Mouse (Mus musculus) neural tube, embryonic 15.5 days (tissue): Measurements from ENCODE around the gene Fbxl17. TPM values are rescaled to one million over a fixed set of nuclear protein-coding genes. Genes with fewer than 3 reads are reported as not detected.

Experiments used
- ATAC-seq: fragments of 200-750 bp; cut with Nextera tagmentation; 2 replicates; pipeline ENCODE4 v1.8.0; 2017; ENCODE audit warnings: mild to moderate bottlenecking, moderate TSS enrichment, moderate library complexity; ENCODE audit not compliant: low FRiP score
- H3K27ac ChIP-seq: fragments of 300-500 bp; sonication (generic); replicated peaks from 2 replicates; pipeline ENCODE4 v1.5.1; 2015; ENCODE audit warnings: mild to moderate bottlenecking, inconsistent platforms
- H3K27me3 ChIP-seq: fragments of 300-500 bp; sonication (generic); replicated peaks from 2 replicates; pipeline ENCODE4 v1.6.1; 2015; ENCODE audit warnings: inconsistent platforms
- H3K36me3 ChIP-seq: fragments of 300-500 bp; sonication (generic); 2 replicates; pipeline ENCODE4 v1.6.1; 2015; ENCODE audit warnings: inconsistent platforms
- H3K4me1 ChIP-seq: fragments of 300-500 bp; sonication (generic); 2 replicates; pipeline ENCODE4 v1.6.1; 2015; ENCODE audit warnings: inconsistent platforms
- H3K4me2 ChIP-seq: fragments of 300-500 bp; sonication (generic); 2 replicates; pipeline ENCODE4 v1.6.1; 2015; ENCODE audit warnings: inconsistent platforms, mild to moderate bottlenecking, moderate library complexity
- H3K4me3 ChIP-seq: fragments of 300-500 bp; sonication (generic); replicated peaks from 2 replicates; pipeline ENCODE4 v1.5.1; 2015; ENCODE audit warnings: mild to moderate bottlenecking, inconsistent platforms
- H3K9ac ChIP-seq: fragments of 300-500 bp; sonication (generic); replicated peaks from 2 replicates; pipeline ENCODE4 v1.6.1; 2015; ENCODE audit warnings: mild to moderate bottlenecking, inconsistent platforms
- H3K9me3 ChIP-seq: fragments of 300-500 bp; sonication (generic); replicated peaks from 2 replicates; pipeline ENCODE4 v1.6.1; 2016; ENCODE audit warnings: inconsistent platforms
- WGBS: fragments of 180-500 bp; shearing (Covaris S2); methylation state at CpG from one replicate; pipeline ENCODE4 v1.1.7; 2015; ENCODE audit warnings: mixed read lengths; 5-methylcytosine and 5-hydroxymethylcytosine counted together
- polyA plus RNA-seq: library from polyadenylated mRNA; unstranded; fragments of >200 nt; fragmentation: Nextera tagmentation; extraction: Ambion mirVana; gene quantifications from 2 replicates; pipeline ENCODE4 v1.2.1, GENCODE M21; 2015

Fbxl17 gene
- polyA plus RNA-seq, 1 experiment from 2014 or later, result 12.1 TPM

GRCm38 (mm10) chr17:63400640-63401039 is 99.2 kb downstream of the Fbxl17 start:
- H3K36me3 ChIP-seq, result no peaks in the 10 kb centered on the region
- H3K27ac ChIP-seq, result no peak overlapping the region
- no peak overlapping the region for H3K4me3 ChIP-seq
- H3K4me1 ChIP-seq, result peaks cover 10% of the 10 kb centered on the region; the same call in 1 of the 2 replicates
- ATAC-seq, result no peak
- H3K9ac ChIP-seq, result no peak overlapping the region
- H3K27me3 ChIP-seq, result no peaks in the 10 kb centered on the region
- H3K9me3 ChIP-seq, result no peaks in the 10 kb centered on the region
- WGBS, result 86% methylated on average over 5 of the region's 5 CpGs
- H3K4me2 ChIP-seq, result no peak overlapping the region

GRCm38 (mm10) chr17:63399816-63400215 is 100.0 kb downstream of the Fbxl17 start:
- H3K4me1 ChIP-seq, result peaks cover 10% of the 10 kb centered on the region; the same call in 1 of the 2 replicates

GRCm38 (mm10) chr17:63391506-63391905 is 108.3 kb downstream of the Fbxl17 start:
- H3K4me1 ChIP-seq, result no peaks in the 10 kb centered on the region
- H3K4me3 ChIP-seq, result no peak overlapping the region
- no peak overlapping the region for H3K27ac ChIP-seq
- 88% methylated on average over 4 of the region's 4 CpGs for WGBS
- H3K9ac ChIP-seq, result no peak overlapping the region
- no peaks in the 10 kb centered on the region for H3K27me3 ChIP-seq
- H3K4me2 ChIP-seq, result no peak overlapping the region
- ATAC-seq, result no peak
- H3K9me3 ChIP-seq, result no peaks in the 10 kb centered on the region
- H3K36me3 ChIP-seq, result no peaks in the 10 kb centered on the region

More at GRCm38 (mm10) chr17:63399816-63400215, 100.0 kb downstream of the Fbxl17 start:
- H3K9me3 ChIP-seq, result no peaks in the 10 kb centered on the region
- H3K27ac ChIP-seq, result no peak overlapping the region
- 98% methylated on average over 8 of the region's 8 CpGs for WGBS
- no peaks in the 10 kb centered on the region for H3K27me3 ChIP-seq
- H3K4me2 ChIP-seq, result no peak overlapping the region
- no peak for ATAC-seq
- H3K4me3 ChIP-seq, result no peak overlapping the region
- no peak overlapping the region for H3K9ac ChIP-seq
- no peaks in the 10 kb centered on the region for H3K36me3 ChIP-seq

GRCm38 (mm10) chr17:63390951-63391350 is 108.9 kb downstream of the Fbxl17 start:
- H3K9me3 ChIP-seq, result no peaks in the 10 kb centered on the region

GRCm38 (mm10) chr17:63370977-63371376 is 128.8 kb downstream of the Fbxl17 start:
- no peak overlapping the region for H3K4me2 ChIP-seq
- no peak overlapping the region for H3K27ac ChIP-seq
- no peaks in the 10 kb centered on the region for H3K9me3 ChIP-seq
- H3K9ac ChIP-seq, result no peak overlapping the region
- no peak for ATAC-seq
- peaks cover 3% of the 10 kb centered on the region; the same call in 1 of the 2 replicates for H3K4me1 ChIP-seq
- no peaks in the 10 kb centered on the region for H3K27me3 ChIP-seq
- H3K4me3 ChIP-seq, result no peak overlapping the region
- no peaks in the 10 kb centered on the region; the same call in 1 of the 2 replicates for H3K36me3 ChIP-seq
- WGBS, result 84% methylated on average over 3 of the region's 3 CpGs

More at GRCm38 (mm10) chr17:63390951-63391350, 108.9 kb downstream of the Fbxl17 start:
- Histone ChIP-seq H3K9ac (no peak overlapping the region), H3K4me1 (no peaks in the 10 kb centered on the region), H3K4me3 (no peak overlapping the region), H3K4me2 (no peak overlapping the region), H3K27ac (no peak overlapping the region), H3K36me3 (no peaks in the 10 kb centered on the region), H3K27me3 (no peaks in the 10 kb centered on the region)
- no peak for ATAC-seq
- 79% methylated on average over 4 of the region's 4 CpGs for WGBS

GRCm38 (mm10) chr17:63369631-63370310 is 130.0 kb downstream of the Fbxl17 start:
- no peak for ATAC-seq
- no peaks in the 10 kb centered on the region for H3K9me3 ChIP-seq
- no peaks in the 10 kb centered on the region for H3K27me3 ChIP-seq
- H3K4me2 ChIP-seq, result no peak overlapping the region
- H3K4me1 ChIP-seq, result peaks cover 4% of the 10 kb centered on the region; the same call in 1 of the 2 replicates
- 71% methylated on average over 8 of the region's 8 CpGs for WGBS
- H3K27ac ChIP-seq, result no peak overlapping the region
- no peak overlapping the region for H3K4me3 ChIP-seq
- H3K9ac ChIP-seq, result no peak overlapping the region
- H3K36me3 ChIP-seq, result no peaks in the 10 kb centered on the region

- no peaks in the 10 kb centered on the region for H3K9me3 ChIP-seq
- ATAC-seq, result no peak
- no peak overlapping the region for H3K27ac ChIP-seq
- WGBS, result 89% methylated on average over 6 of the region's 6 CpGs
- H3K36me3 ChIP-seq, result no peaks in the 10 kb centered on the region
- no peak overlapping the region for H3K4me3 ChIP-seq
- H3K4me2 ChIP-seq, result no peak overlapping the region
- peaks cover 4% of the 10 kb centered on the region; the same call in 1 of the 2 replicates for H3K4me1 ChIP-seq
- H3K27me3 ChIP-seq, result no peaks in the 10 kb centered on the region
- no peak overlapping the region for H3K9ac ChIP-seq
These were observed 132.3 kb downstream of the Fbxl17 start for GRCm38 (mm10) chr17:63367476-63367875.

GRCm38 (mm10) chr17:63366045-63366444 is 133.8 kb downstream of the Fbxl17 start:
- no peaks in the 10 kb centered on the region for H3K9me3 ChIP-seq
- no peak overlapping the region for H3K27ac ChIP-seq
- 47% methylated on average over 11 of the region's 11 CpGs for WGBS
- H3K27me3 ChIP-seq, result no peaks in the 10 kb centered on the region
- H3K9ac ChIP-seq, result no peak overlapping the region
- no peak for ATAC-seq
- H3K4me3 ChIP-seq, result no peak overlapping the region
- H3K4me1 ChIP-seq, result peaks cover 4% of the 10 kb centered on the region; the same call in 1 of the 2 replicates
- no peak overlapping the region for H3K4me2 ChIP-seq
- no peaks in the 10 kb centered on the region for H3K36me3 ChIP-seq

- 96% methylated on average over 7 of the region's 7 CpGs for WGBS
- ATAC-seq, result no peak
These were observed 135.2 kb downstream of the Fbxl17 start for GRCm38 (mm10) chr17:63364605-63365004.

GRCm38 (mm10) chr17:63362196-63362595 is 137.6 kb downstream of the Fbxl17 start:
- Histone ChIP-seq H3K4me2 (no peak overlapping the region), H3K36me3 (no peaks in the 10 kb centered on the region), H3K4me1 (peaks cover 4% of the 10 kb centered on the region; the same call in 1 of the 2 replicates), H3K27ac (no peak overlapping the region), H3K9me3 (no peaks in the 10 kb centered on the region), H3K9ac (no peak overlapping the region), H3K4me3 (no peak overlapping the region), H3K27me3 (no peaks in the 10 kb centered on the region)
- no peak for ATAC-seq
- 72% methylated on average over 3 of the region's 3 CpGs for WGBS

More at GRCm38 (mm10) chr17:63364605-63365004, 135.2 kb downstream of the Fbxl17 start:
- no peak overlapping the region for H3K9ac ChIP-seq
- H3K4me3 ChIP-seq, result no peak overlapping the region
- H3K4me1 ChIP-seq, result peaks cover 4% of the 10 kb centered on the region; the same call in 1 of the 2 replicates
- no peak overlapping the region for H3K27ac ChIP-seq
- no peaks in the 10 kb centered on the region for H3K9me3 ChIP-seq
- H3K27me3 ChIP-seq, result no peaks in the 10 kb centered on the region
- no peaks in the 10 kb centered on the region for H3K36me3 ChIP-seq
- no peak overlapping the region for H3K4me2 ChIP-seq

- no peaks in the 10 kb centered on the region for H3K36me3 ChIP-seq
- H3K4me2 ChIP-seq, result no peak overlapping the region
- no peak overlapping the region for H3K4me3 ChIP-seq
- no peak overlapping the region for H3K27ac ChIP-seq
- H3K4me1 ChIP-seq, result peaks cover 4% of the 10 kb centered on the region; the same call in 1 of the 2 replicates
- H3K27me3 ChIP-seq, result no peaks in the 10 kb centered on the region
- H3K9me3 ChIP-seq, result no peaks in the 10 kb centered on the region
- no peak for ATAC-seq
- WGBS, result 93% methylated on average over 9 of the region's 9 CpGs
- H3K9ac ChIP-seq, result no peak overlapping the region
These were observed 138.1 kb downstream of the Fbxl17 start for GRCm38 (mm10) chr17:63361679-63362078.

GRCm38 (mm10) chr17:63358837-63359236 is 141.0 kb downstream of the Fbxl17 start:
- Histone ChIP-seq H3K4me1 (no peaks in the 10 kb centered on the region), H3K27me3 (no peaks in the 10 kb centered on the region), H3K4me2 (no peak overlapping the region), H3K4me3 (no peak overlapping the region), H3K36me3 (no peaks in the 10 kb centered on the region), H3K9me3 (no peaks in the 10 kb centered on the region), H3K27ac (no peak overlapping the region), H3K9ac (no peak overlapping the region)
- no peak for ATAC-seq
- 92% methylated on average over 1 of the region's 1 CpGs for WGBS
